Mouse (Mus musculus): Measurements from ENCODE around the gene Gm7075. TPM values are rescaled to one million over a fixed set of nuclear protein-coding genes. Genes with fewer than 3 reads are reported as not detected.

The Gm7075 gene
- polyA plus RNA-seq, 1 experiment from 2014 or later, result not detected

DNA sequence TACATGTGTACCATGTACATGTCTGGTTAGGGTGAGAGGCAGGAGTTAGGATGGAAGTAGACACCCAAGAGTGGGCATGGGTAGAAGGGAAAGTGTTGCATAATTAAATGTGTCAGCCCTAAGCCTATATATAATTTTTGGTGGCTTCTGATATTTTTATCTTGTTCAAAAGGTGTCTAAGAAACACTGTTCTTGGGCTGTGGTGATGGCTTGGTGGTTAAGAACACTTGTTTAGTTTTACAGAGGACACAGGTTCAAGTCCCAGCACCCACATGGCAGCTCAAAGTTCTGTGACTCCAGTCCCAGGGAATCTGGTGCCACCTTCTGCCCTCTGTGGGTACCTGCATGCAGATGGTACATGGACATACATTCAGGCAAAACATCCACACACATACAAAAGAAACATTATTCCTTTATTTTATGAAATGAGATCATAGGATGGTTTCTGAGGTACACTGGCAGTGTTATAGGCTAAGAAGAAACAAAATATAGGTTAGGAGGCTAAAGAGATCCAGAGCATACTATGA is 17.2 kb upstream of the Gm7075 start:
- Histone ChIP-seq H3K4me3 (ENCODE audit: low read depth, low read length) (no peak overlapping the region), H3K9me3 (ENCODE audit: control insufficient read depth, low read length) (no peaks in the 10 kb centered on the region), H3K27me3 (replicated peaks; ENCODE audit: control insufficient read depth, insufficient read depth, low read length) (no peaks in the 10 kb centered on the region), H3K27ac (replicated peaks; ENCODE audit: low read depth, low read length) (no peak overlapping the region), H3K9ac (ENCODE audit: low read depth, low read length) (no peak overlapping the region), H3K4me1 (ENCODE audit: control insufficient read depth, insufficient read depth, low read length) (no peaks in the 10 kb centered on the region), H3K36me3 (ENCODE audit: control insufficient read depth, insufficient read depth, low read length) (no peaks in the 10 kb centered on the region), H3K4me2 (ENCODE audit: low read depth, low read length) (no peak overlapping the region)
- DNase-seq (ENCODE audit: low spot score), result no peak
- no peak for ATAC-seq (ENCODE audit: low read depth)

DNA sequence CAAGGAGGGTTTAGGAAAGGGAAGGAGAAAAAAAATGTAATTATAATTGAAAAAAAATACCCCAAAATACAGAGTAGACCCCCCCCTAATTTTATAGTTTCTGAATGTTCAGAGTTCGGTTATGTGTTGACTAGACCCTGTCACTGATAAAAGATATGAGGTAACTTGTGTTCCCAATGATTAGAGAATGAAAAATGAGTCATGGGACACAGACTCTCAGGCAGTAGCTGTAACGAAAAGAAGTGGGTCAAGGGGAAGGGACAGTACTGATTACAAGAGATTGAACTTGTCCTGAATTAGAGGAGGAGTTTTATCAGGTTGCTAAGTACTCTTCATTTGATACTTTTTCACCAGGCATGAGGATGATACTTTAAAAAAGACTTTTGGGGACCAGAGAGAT is 11.3 kb upstream of the Gm7075 start:
- DNase-seq (ENCODE audit: low spot score) (no peak), ATAC-seq (ENCODE audit: low read depth) (no peak)
- no peaks in the 10 kb centered on the region for H3K4me1 ChIP-seq (ENCODE audit: control insufficient read depth, insufficient read depth, low read length)
- H3K9ac ChIP-seq (ENCODE audit: low read depth, low read length), result no peak overlapping the region
- no peak overlapping the region for H3K4me3 ChIP-seq (ENCODE audit: low read depth, low read length)
- H3K36me3 ChIP-seq (ENCODE audit: control insufficient read depth, insufficient read depth, low read length), result no peaks in the 10 kb centered on the region
- no peak overlapping the region for H3K27ac ChIP-seq (replicated peaks; ENCODE audit: low read depth, low read length)
- no peaks in the 10 kb centered on the region for H3K9me3 ChIP-seq (ENCODE audit: control insufficient read depth, low read length)
- H3K4me2 ChIP-seq (ENCODE audit: low read depth, low read length), result no peak overlapping the region
- WGBS, result 74% methylated on average over 2 of the region's 2 CpGs
- H3K27me3 ChIP-seq (replicated peaks; ENCODE audit: control insufficient read depth, insufficient read depth, low read length), result no peaks in the 10 kb centered on the region

DNA sequence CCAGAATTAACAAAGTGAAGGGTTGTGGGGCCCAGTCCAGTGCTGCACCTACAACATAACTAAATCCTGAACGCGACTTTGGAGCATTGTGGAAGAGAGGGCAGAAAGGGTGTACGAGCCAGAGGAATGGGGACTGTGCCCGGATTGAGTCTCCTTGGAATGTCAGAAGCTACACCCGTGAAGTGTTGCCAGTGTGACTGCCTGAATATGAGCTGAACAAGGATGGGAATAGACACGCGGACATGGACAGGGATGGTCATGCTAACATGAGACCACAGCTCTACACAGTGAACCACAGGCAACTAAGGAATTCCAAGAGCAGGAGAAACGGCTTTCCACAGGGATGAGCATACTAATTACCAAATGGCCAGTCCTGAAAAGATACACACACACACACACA is 10.5 kb upstream of the Gm7075 start:
- 90% methylated on average over 8 of the region's 8 CpGs for WGBS
- ATAC-seq (ENCODE audit: low read depth) (no peak), DNase-seq (ENCODE audit: low spot score) (no peak)
- Histone ChIP-seq H3K27me3 (replicated peaks; ENCODE audit: control insufficient read depth, insufficient read depth, low read length) (no peaks in the 10 kb centered on the region), H3K9ac (ENCODE audit: low read depth, low read length) (no peak overlapping the region), H3K9me3 (ENCODE audit: control insufficient read depth, low read length) (no peaks in the 10 kb centered on the region), H3K4me1 (ENCODE audit: control insufficient read depth, insufficient read depth, low read length) (no peaks in the 10 kb centered on the region), H3K4me3 (ENCODE audit: low read depth, low read length) (no peak overlapping the region), H3K36me3 (ENCODE audit: control insufficient read depth, insufficient read depth, low read length) (no peaks in the 10 kb centered on the region), H3K27ac (replicated peaks; ENCODE audit: low read depth, low read length) (no peak overlapping the region), H3K4me2 (ENCODE audit: low read depth, low read length) (no peak overlapping the region)

DNA sequence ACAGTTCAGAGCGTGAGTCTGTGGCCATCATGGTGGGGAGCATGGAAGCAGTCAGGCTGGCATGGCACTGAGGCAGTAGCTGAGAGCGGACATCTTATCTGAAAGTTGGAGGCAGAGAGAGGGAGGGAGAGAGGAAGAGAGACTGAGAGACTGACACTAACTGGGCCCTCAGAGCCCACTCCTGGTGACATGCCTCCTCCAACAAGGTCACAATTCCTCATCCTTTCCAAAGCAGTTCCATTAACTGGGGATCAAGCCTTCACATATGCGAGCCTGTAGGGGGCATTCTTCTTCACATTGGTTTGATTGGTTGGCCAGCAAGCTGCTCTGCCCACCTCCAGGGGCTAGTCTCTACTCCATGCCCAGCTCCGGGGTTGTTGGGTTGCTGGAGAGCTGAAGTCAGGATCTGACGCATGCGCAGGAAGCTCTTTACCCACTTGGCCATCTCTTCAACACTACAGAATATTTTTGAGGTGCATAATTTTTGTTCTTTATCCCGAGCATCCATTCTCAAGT is 9.7 kb upstream of the Gm7075 start:
- DNase-seq (ENCODE audit: low spot score), result no peak
- Histone ChIP-seq H3K27ac (replicated peaks; ENCODE audit: low read depth, low read length) (no peak overlapping the region), H3K4me2 (ENCODE audit: low read depth, low read length) (no peak overlapping the region), H3K9ac (ENCODE audit: low read depth, low read length) (no peak overlapping the region), H3K27me3 (replicated peaks; ENCODE audit: control insufficient read depth, insufficient read depth, low read length) (no peaks in the 10 kb centered on the region), H3K36me3 (ENCODE audit: control insufficient read depth, insufficient read depth, low read length) (no peaks in the 10 kb centered on the region), H3K9me3 (ENCODE audit: control insufficient read depth, low read length) (no peaks in the 10 kb centered on the region), H3K4me3 (ENCODE audit: low read depth, low read length) (no peak overlapping the region), H3K4me1 (ENCODE audit: control insufficient read depth, insufficient read depth, low read length) (no peaks in the 10 kb centered on the region)
- 82% methylated on average over 7 of the region's 7 CpGs for WGBS
- no peak for ATAC-seq (ENCODE audit: low read depth)

DNA sequence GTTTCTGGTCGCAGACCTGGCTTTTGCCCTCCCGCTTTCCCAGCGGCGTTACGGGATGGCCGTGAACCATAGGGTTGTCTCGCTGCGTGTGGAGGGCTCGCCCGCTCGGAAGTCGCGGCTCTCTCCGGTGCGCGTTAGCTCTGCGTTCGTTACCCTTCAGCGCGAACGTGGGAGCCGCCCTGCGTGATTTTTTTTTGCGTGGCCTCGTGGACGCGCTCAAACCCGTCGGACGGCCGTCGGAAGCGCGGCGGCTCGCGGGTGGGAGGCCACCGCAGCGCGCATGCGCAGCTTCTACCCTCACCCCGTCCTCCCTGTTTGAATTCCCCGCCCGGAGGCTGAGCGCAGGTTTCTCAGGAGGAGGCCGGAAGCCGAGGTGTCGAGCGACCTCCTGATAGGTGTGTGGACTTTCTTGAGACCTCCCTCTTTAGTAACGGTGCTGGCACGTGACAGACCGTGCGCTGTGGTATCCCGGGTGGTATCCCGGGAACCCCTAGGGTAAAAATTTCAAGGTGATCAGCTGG is 8.3 kb upstream of the Gm7075 start, which contains the start of gene Ctnna3:
TSS of gene Ctnna3 (plus strand) at position 314 of the 521 bp plus-strand sequence.
- peak; percentile 98 for DNase-seq (ENCODE audit: low spot score)
- Histone ChIP-seq H3K27ac (replicated peaks; ENCODE audit: low read depth, low read length) (peak within 1 kb of the TSS; percentile 86), H3K36me3 (ENCODE audit: control insufficient read depth, insufficient read depth, low read length) (no peaks in the 10 kb centered on the region), H3K27me3 (replicated peaks; ENCODE audit: control insufficient read depth, insufficient read depth, low read length) (no peaks in the 10 kb centered on the region), H3K4me3 (ENCODE audit: low read depth, low read length) (peak within 1 kb of the TSS; percentile 88), H3K9me3 (ENCODE audit: control insufficient read depth, low read length) (no peaks in the 10 kb centered on the region), H3K4me1 (ENCODE audit: control insufficient read depth, insufficient read depth, low read length) (no peaks in the 10 kb centered on the region), H3K4me2 (ENCODE audit: low read depth, low read length) (peak within 1 kb of the TSS; percentile 65), H3K9ac (ENCODE audit: low read depth, low read length) (peak within 1 kb of the TSS; percentile 81)
- 1% methylated on average over 43 of the region's 55 CpGs for WGBS
- peak; percentile 97 for ATAC-seq (ENCODE audit: low read depth)

DNA sequence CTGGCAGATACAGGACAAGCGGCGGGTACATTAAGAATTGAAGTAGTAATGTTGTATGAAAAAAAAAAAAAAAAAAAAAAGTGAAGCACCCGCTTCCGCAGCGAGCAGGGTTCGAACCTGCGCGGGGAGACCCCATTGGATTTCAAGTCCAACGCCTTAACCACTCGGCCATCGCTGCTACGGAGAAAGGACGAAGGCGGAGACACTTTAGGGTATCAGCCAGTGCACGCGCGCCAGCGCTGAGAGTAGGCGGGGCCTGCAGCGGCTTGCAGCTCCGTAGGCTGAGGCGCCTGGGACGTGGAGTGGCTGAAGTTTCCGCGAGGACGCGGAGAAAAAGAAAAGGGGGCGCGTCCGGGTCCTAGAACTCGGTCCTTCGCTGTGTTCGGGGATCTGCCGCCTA is 7.8 kb upstream of the Gm7075 start:
- Histone ChIP-seq H3K36me3 (ENCODE audit: control insufficient read depth, insufficient read depth, low read length) (no peaks in the 10 kb centered on the region), H3K4me2 (ENCODE audit: low read depth, low read length) (peak overlapping the region; percentile 65), H3K9me3 (ENCODE audit: control insufficient read depth, low read length) (no peaks in the 10 kb centered on the region), H3K27ac (replicated peaks; ENCODE audit: low read depth, low read length) (peak overlapping the region; percentile 86), H3K4me3 (ENCODE audit: low read depth, low read length) (peak overlapping the region; percentile 88), H3K27me3 (replicated peaks; ENCODE audit: control insufficient read depth, insufficient read depth, low read length) (no peaks in the 10 kb centered on the region), H3K4me1 (ENCODE audit: control insufficient read depth, insufficient read depth, low read length) (no peaks in the 10 kb centered on the region), H3K9ac (ENCODE audit: low read depth, low read length) (peak overlapping the region; percentile 81)
- WGBS, result under 1% methylated on average over 30 of the region's 34 CpGs
- DNase-seq (ENCODE audit: low spot score) (peak; percentile 94), ATAC-seq (ENCODE audit: low read depth) (peak; percentile 91)

DNA sequence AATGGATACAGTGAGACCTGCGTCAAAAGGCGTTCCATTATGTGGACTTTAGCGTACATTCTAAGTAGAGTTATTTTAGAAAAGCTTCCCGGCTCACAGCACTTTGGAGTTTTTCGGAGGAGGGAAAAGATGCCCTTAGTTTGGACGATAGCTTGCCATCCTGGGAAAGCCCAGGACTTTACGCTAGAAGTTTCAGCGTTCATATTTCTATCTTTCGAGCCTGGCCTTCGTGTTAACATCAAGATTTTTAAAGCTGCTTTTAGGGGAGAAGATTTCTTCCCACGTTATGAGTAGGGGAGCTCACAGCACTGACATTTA is 7.4 kb upstream of the Gm7075 start:
- 3% methylated on average over 11 of the region's 11 CpGs for WGBS
- Histone ChIP-seq H3K36me3 (ENCODE audit: control insufficient read depth, insufficient read depth, low read length) (no peaks in the 10 kb centered on the region), H3K27ac (replicated peaks; ENCODE audit: low read depth, low read length) (peak overlapping the region; percentile 46), H3K4me1 (ENCODE audit: control insufficient read depth, insufficient read depth, low read length) (no peaks in the 10 kb centered on the region), H3K4me2 (ENCODE audit: low read depth, low read length) (peak overlapping the region; percentile 65), H3K27me3 (replicated peaks; ENCODE audit: control insufficient read depth, insufficient read depth, low read length) (no peaks in the 10 kb centered on the region), H3K9ac (ENCODE audit: low read depth, low read length) (peak overlapping the region; percentile 61), H3K4me3 (ENCODE audit: low read depth, low read length) (peak overlapping the region; percentile 88), H3K9me3 (ENCODE audit: control insufficient read depth, low read length) (no peaks in the 10 kb centered on the region)
- ATAC-seq (ENCODE audit: low read depth), result no peak
- DNase-seq (ENCODE audit: low spot score), result no peak

DNA sequence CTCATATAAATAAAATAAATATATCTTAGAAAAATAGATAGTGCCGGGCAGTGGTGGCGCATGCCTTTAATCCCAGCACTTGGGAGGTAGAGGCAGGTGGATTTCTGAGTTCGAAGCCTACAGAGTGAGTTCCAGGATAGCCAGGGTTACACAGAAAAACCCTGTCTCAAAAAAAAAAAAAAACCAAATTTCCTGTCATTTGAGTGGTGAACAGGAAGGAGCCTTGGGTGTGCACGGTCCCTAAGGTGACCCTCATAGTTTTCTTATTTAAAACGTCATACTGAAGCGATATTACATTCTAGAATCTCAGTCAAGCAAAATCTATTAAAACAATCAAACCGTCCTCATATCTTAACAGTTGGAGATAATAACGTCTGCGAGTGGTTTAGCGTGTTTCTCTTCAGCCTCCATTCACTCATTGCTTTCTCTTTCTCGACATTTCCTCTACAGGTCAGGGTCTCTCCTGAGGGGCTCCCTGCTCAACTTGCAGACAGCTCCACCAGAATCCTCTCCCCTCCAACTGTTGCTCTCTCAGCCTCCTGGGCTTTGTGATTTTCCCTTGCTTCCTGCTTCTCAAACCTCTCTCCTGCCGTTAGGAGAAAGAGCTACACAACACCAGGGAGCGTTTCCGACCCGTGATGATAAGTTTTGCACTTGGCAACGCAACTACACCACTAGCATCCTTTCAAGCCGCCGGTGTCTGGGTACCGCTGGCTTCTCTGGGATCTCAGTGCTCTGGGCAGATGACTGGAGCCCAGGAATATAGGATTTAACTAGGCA is 6.8 kb upstream of the Gm7075 start:
- H3K4me3 ChIP-seq (ENCODE audit: low read depth, low read length), result peak overlapping the region; percentile 88
- H3K36me3 ChIP-seq (ENCODE audit: control insufficient read depth, insufficient read depth, low read length), result no peaks in the 10 kb centered on the region
- H3K9me3 ChIP-seq (ENCODE audit: control insufficient read depth, low read length), result no peaks in the 10 kb centered on the region
- H3K27ac ChIP-seq (replicated peaks; ENCODE audit: low read depth, low read length), result peak overlapping the region; percentile 46
- WGBS, result 20% methylated on average over 19 of the region's 19 CpGs
- peak overlapping the region; percentile 61 for H3K9ac ChIP-seq (ENCODE audit: low read depth, low read length)
- H3K4me1 ChIP-seq (ENCODE audit: control insufficient read depth, insufficient read depth, low read length), result no peaks in the 10 kb centered on the region
- H3K4me2 ChIP-seq (ENCODE audit: low read depth, low read length), result peak overlapping the region; percentile 65
- H3K27me3 ChIP-seq (replicated peaks; ENCODE audit: control insufficient read depth, insufficient read depth, low read length), result no peaks in the 10 kb centered on the region
- DNase-seq (ENCODE audit: low spot score) (peak; percentile 57), ATAC-seq (ENCODE audit: low read depth) (no peak)
